Mouse (Mus musculus) liver, embryonic 15.5 days (tissue): ENCODE data around the gene Osbpl6. TPM values are rescaled to one million over a fixed set of nuclear protein-coding genes. Genes with fewer than 3 reads are reported as not detected.

Experiments used
- ATAC-seq: fragments of 200-750 bp; cut with Nextera tagmentation; 2 replicates; pipeline ENCODE4 v1.8.0; 2017; ENCODE audit warnings: moderate number of reproducible peaks, mild to moderate bottlenecking, moderate library complexity; ENCODE audit not compliant: insufficient read depth
- H3K27ac ChIP-seq: fragments of 300-500 bp; sonication (generic); replicated peaks from 2 replicates; pipeline ENCODE4 v1.5.1; 2015; ENCODE audit warnings: mild to moderate bottlenecking, inconsistent platforms
- H3K27me3 ChIP-seq: fragments of 300-500 bp; sonication (generic); 2 replicates; pipeline ENCODE4 v1.6.1; 2015; ENCODE audit warnings: mild to moderate bottlenecking, inconsistent platforms
- H3K36me3 ChIP-seq: fragments of 300-500 bp; sonication (generic); replicated peaks from 2 replicates; pipeline ENCODE4 v1.6.1; 2015; ENCODE audit warnings: moderate library complexity, mild to moderate bottlenecking, inconsistent platforms
- H3K4me1 ChIP-seq: fragments of 300-500 bp; sonication (generic); replicated peaks from 2 replicates; pipeline ENCODE4 v1.6.1; 2015; ENCODE audit warnings: inconsistent platforms
- H3K4me2 ChIP-seq: fragments of 300-500 bp; sonication (generic); 2 replicates; pipeline ENCODE4 v1.6.1; 2015; ENCODE audit warnings: moderate library complexity, mild to moderate bottlenecking, inconsistent platforms
- H3K4me3 ChIP-seq: fragments of 300-500 bp; sonication (generic); replicated peaks from 2 replicates; pipeline ENCODE4 v1.5.1; 2015; ENCODE audit warnings: mild to moderate bottlenecking, inconsistent platforms
- H3K9ac ChIP-seq: fragments of 300-500 bp; sonication (generic); 2 replicates; pipeline ENCODE4 v1.6.1; 2015; ENCODE audit warnings: moderate library complexity, mild to moderate bottlenecking, inconsistent platforms
- H3K9me3 ChIP-seq: fragments of 300-500 bp; sonication (generic); replicated peaks from 2 replicates; pipeline ENCODE4 v1.6.1; 2016; ENCODE audit warnings: inconsistent platforms
- WGBS: fragments of 180-500 bp; shearing (Covaris S2); methylation state at CpG from one replicate; pipeline ENCODE4 v1.1.7; 2015; ENCODE audit warnings: mixed read lengths; ENCODE audit not compliant: insufficient replicate concordance; 5-methylcytosine and 5-hydroxymethylcytosine counted together
- polyA plus RNA-seq: library from polyadenylated mRNA; unstranded; fragments of >200 nt; fragmentation: Nextera tagmentation; extraction: Ambion mirVana; gene quantifications from 2 replicates; pipeline ENCODE4 v1.2.1, GENCODE M21; 2015

Gene Osbpl6
- polyA plus RNA-seq, 1 experiment from 2014 or later, result 0.31 TPM

GRCm38 (mm10) chr2:76378646-76379045 is 27.7 kb upstream of the Osbpl6 start:
- WGBS, result 88% methylated on average over 19 of the region's 19 CpGs
- peaks cover 84% of the 10 kb centered on the region for H3K36me3 ChIP-seq
- H3K27me3 ChIP-seq, result no peaks in the 10 kb centered on the region
- no peak overlapping the region for H3K9ac ChIP-seq
- no peak overlapping the region for H3K4me2 ChIP-seq
- no peak overlapping the region for H3K4me3 ChIP-seq
- H3K4me1 ChIP-seq, result no peaks in the 10 kb centered on the region
- no peak for ATAC-seq
- no peaks in the 10 kb centered on the region for H3K9me3 ChIP-seq
- no peak overlapping the region for H3K27ac ChIP-seq

DNA sequence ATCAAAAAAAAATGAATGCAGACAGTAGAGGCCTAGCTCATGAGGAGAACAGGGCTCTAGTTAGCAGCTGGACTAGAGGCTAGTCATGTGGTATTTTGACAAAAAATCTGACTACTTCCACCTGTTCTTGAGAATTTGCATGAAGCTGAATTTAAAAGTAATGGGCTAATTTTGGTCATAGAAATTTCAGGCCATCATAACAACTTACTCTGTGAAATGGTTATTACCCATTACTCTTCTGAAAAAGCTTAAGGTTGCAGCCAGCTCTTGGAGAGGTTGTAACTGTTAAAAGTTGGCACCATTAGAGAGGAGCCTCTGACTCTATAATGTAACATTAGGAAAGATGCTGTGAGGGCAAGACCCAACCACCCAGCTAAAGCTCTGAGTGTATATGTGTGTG is 19.8 kb upstream of the Osbpl6 start:
- H3K27me3 ChIP-seq, result no peaks in the 10 kb centered on the region
- no peaks in the 10 kb centered on the region for H3K9me3 ChIP-seq
- H3K27ac ChIP-seq, result no peak overlapping the region
- no peak overlapping the region for H3K4me2 ChIP-seq
- H3K9ac ChIP-seq, result no peak overlapping the region
- no peak for ATAC-seq
- peaks cover 32% of the 10 kb centered on the region for H3K36me3 ChIP-seq
- H3K4me3 ChIP-seq, result no peak overlapping the region
- no peaks in the 10 kb centered on the region for H3K4me1 ChIP-seq

GRCm38 (mm10) chr2:76400178-76400577 is 6.1 kb upstream of the Osbpl6 start:
- Histone ChIP-seq H3K36me3 (no peaks in the 10 kb centered on the region), H3K4me1 (no peaks in the 10 kb centered on the region), H3K4me3 (no peak overlapping the region), H3K9me3 (no peaks in the 10 kb centered on the region), H3K9ac (no peak overlapping the region), H3K27ac (no peak overlapping the region), H3K4me2 (no peak overlapping the region), H3K27me3 (peaks cover 25% of the 10 kb centered on the region)
- no peak for ATAC-seq

- ATAC-seq, result peak; percentile 22; the same call in 1 of the 2 replicates
- Histone ChIP-seq H3K27ac (no peak overlapping the region), H3K4me1 (0 out of 2 replicates have a peak, but pooled peaks cover 3% of the 10 kb centered on the region), H3K36me3 (no peaks in the 10 kb centered on the region), H3K27me3 (peaks cover 78% of the 10 kb centered on the region), H3K4me3 (peak overlapping the region; percentile 58), H3K9ac (no peak overlapping the region; the same call in 1 of the 2 replicates), H3K4me2 (peak overlapping the region; percentile 73), H3K9me3 (no peaks in the 10 kb centered on the region)
- 4% methylated on average over 15 of the region's 15 CpGs for WGBS
Observed at GRCm38 (mm10) chr2:76405596-76406150, 635 bp upstream of the Osbpl6 start.

DNA sequence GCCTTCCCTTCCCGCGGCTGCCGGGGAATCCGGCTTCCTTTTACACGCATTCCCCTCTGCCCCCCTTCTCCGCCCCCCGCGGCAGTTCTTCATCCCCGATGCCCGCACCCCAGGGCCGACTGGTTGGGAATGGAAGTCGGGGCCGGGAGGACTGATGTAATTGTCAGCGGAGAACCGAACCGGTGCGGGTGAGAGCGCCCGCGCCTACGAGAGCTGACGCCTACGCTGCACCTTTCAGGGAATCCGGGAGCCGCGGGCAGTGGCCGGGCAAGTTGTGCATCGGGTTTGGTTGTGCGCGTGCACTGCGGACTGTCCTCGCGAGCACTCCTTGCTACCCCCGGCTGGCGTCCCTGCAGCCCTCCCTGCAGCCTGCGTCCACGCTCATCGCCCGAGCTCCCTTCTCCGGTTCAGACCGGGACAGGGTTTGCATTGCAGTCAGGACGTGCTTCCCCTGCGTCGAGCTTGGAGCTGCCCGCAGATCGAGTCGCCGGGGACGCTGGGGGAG is 681 bp downstream of the Osbpl6 start:
- Histone ChIP-seq H3K4me2 (peak overlapping the region; percentile 73), H3K36me3 (no peaks in the 10 kb centered on the region), H3K27ac (no peak overlapping the region), H3K9ac (no peak overlapping the region), H3K27me3 (peaks cover 81% of the 10 kb centered on the region), H3K4me3 (peak overlapping the region; percentile 58), H3K9me3 (no peaks in the 10 kb centered on the region), H3K4me1 (0 out of 2 replicates have a peak, but pooled peaks cover 3% of the 10 kb centered on the region)
- WGBS, result under 1% methylated on average over 49 of the region's 49 CpGs
- ATAC-seq, result peak; percentile 34

DNA sequence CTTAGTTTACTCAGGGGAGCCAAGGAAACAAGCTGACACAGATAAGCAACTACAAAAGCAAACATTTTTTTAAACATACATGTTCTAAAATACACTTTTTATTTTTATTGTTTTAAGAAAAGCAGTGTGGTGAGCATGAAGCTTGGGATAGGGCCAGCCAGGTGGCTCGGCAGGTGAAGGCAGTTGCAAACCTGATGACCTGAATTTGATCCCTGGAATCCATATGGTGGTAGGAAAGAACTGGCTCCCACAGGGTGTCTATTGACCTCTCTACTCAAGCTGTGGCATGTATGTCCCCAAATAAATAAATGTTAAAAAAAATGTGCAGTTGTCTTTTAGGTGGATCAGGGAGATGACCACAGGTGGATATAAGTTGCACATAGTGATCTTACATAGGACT is 3.2 kb downstream of the Osbpl6 start:
- no peaks in the 10 kb centered on the region for H3K9me3 ChIP-seq
- 0 out of 2 replicates have a peak, but pooled peaks cover 3% of the 10 kb centered on the region for H3K4me1 ChIP-seq
- no peak overlapping the region for H3K9ac ChIP-seq
- H3K27me3 ChIP-seq, result peaks cover 63% of the 10 kb centered on the region
- no peak for ATAC-seq
- H3K27ac ChIP-seq, result no peak overlapping the region
- no peak overlapping the region for H3K4me3 ChIP-seq
- 49% methylated on average over 1 of the region's 1 CpGs for WGBS
- H3K4me2 ChIP-seq, result no peak overlapping the region
- no peaks in the 10 kb centered on the region for H3K36me3 ChIP-seq

GRCm38 (mm10) chr2:76409986-76410385 is 3.7 kb downstream of the Osbpl6 start:
- H3K27ac ChIP-seq, result no peak overlapping the region
- H3K9me3 ChIP-seq, result no peaks in the 10 kb centered on the region
- H3K4me1 ChIP-seq, result 0 out of 2 replicates have a peak, but pooled peaks cover 3% of the 10 kb centered on the region
- no peak overlapping the region for H3K9ac ChIP-seq
- no peak overlapping the region for H3K4me2 ChIP-seq
- H3K36me3 ChIP-seq, result no peaks in the 10 kb centered on the region
- WGBS, result 62% methylated on average over 2 of the region's 2 CpGs
- H3K4me3 ChIP-seq, result no peak overlapping the region
- no peak for ATAC-seq
- peaks cover 58% of the 10 kb centered on the region for H3K27me3 ChIP-seq

- no peaks in the 10 kb centered on the region for H3K9me3 ChIP-seq
- no peak overlapping the region for H3K4me2 ChIP-seq
- no peaks in the 10 kb centered on the region for H3K36me3 ChIP-seq
- H3K4me3 ChIP-seq, result no peak overlapping the region
- H3K27ac ChIP-seq, result no peak overlapping the region
- 46% methylated on average over 2 of the region's 2 CpGs for WGBS
- peaks cover 30% of the 10 kb centered on the region for H3K27me3 ChIP-seq
- no peaks in the 10 kb centered on the region for H3K4me1 ChIP-seq
- H3K9ac ChIP-seq, result no peak overlapping the region
- no peak for ATAC-seq
Observed at GRCm38 (mm10) chr2:76412924-76413323, 6.6 kb downstream of the Osbpl6 start.

DNA sequence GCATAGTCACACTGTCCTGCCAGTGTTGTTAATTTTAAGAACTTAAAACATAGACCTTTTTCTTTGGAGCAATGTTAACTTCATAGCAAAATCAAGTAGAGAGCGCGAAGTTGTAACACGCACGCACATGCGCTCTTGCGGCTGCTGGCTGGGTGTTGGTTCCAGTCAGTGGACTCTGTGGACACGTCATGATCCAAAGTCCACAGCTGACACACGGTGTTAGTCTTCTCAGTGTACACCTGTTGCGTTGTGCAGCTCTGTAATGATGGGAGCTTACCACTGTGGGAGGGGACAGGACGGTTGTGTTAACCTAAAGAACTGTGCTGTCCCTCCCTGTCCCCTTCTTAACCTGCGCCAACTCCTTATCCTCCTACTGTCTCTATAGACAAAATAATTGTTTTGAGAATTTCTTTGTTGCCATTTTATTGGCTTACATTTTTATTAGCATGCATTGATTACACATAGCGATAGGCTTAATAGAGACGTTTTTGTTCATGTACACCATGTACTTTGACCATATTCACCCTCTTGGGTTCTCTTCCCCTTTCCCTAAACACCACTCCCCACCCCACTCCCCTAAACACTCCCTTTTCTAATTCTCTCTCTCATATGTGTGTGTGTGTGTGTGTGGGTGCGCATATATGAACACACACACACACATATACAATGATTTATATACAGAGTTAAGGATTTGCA is 11.3 kb downstream of the Osbpl6 start:
- Histone ChIP-seq H3K9me3 (no peaks in the 10 kb centered on the region), H3K4me3 (no peak overlapping the region), H3K4me2 (no peak overlapping the region), H3K9ac (no peak overlapping the region), H3K27ac (no peak overlapping the region), H3K4me1 (no peaks in the 10 kb centered on the region), H3K36me3 (no peaks in the 10 kb centered on the region), H3K27me3 (no peaks in the 10 kb centered on the region)
- no peak for ATAC-seq
- WGBS, result 81% methylated on average over 14 of the region's 14 CpGs

- WGBS, result 71% methylated on average over 3 of the region's 3 CpGs
- Histone ChIP-seq H3K9me3 (no peaks in the 10 kb centered on the region), H3K4me1 (no peaks in the 10 kb centered on the region), H3K27ac (no peak overlapping the region), H3K4me3 (no peak overlapping the region), H3K27me3 (no peaks in the 10 kb centered on the region), H3K9ac (no peak overlapping the region), H3K36me3 (no peaks in the 10 kb centered on the region), H3K4me2 (no peak overlapping the region)
- ATAC-seq, result no peak
Observed at GRCm38 (mm10) chr2:76418142-76418518, 11.8 kb downstream of the Osbpl6 start.

- WGBS, result 59% methylated on average over 6 of the region's 6 CpGs
- H3K27me3 ChIP-seq, result no peaks in the 10 kb centered on the region
- no peak overlapping the region for H3K9ac ChIP-seq
- H3K4me2 ChIP-seq, result no peak overlapping the region
- no peaks in the 10 kb centered on the region for H3K9me3 ChIP-seq
- no peaks in the 10 kb centered on the region for H3K36me3 ChIP-seq
- no peaks in the 10 kb centered on the region for H3K4me1 ChIP-seq
- no peak for ATAC-seq
- H3K27ac ChIP-seq, result no peak overlapping the region
- no peak overlapping the region for H3K4me3 ChIP-seq
Observed at GRCm38 (mm10) chr2:76421411-76421924, 15.2 kb downstream of the Osbpl6 start.
